Mouse (Mus musculus): ENCODE data around the gene Gstm4.
A peak's percentile ranks its signal among the peaks of the same experiment; 100 is the strongest.

The Gstm4 gene

GRCm38 (mm10) chr3:108044394-108045140 lies at the start of gene Gstm4:
Gene Gstm4 (minus strand): TSS chr3:108044894.
- DNase-seq (ENCODE audit: low spot score in 2 of 2) = peak; percentile 81 to 86

GRCm38 (mm10) chr3:108094146-108094545 lies 49.5 kb upstream of the Gstm4 start:
- no peak for DNase-seq (ENCODE audit: low spot score in 2 of 2)

GRCm38 (mm10) chr3:108093306-108093705 lies 48.6 kb upstream of the Gstm4 start:
- DNase-seq (ENCODE audit: low spot score in 2 of 2) = no peak

- DNase-seq (ENCODE audit: low spot score in 2 of 2) = no peak
Observed at GRCm38 (mm10) chr3:108092536-108093115, 47.9 kb upstream of the Gstm4 start, which contains the start of gene Gnat2. Gene Gnat2 (plus strand): TSS chr3:108092789.

- DNase-seq (ENCODE audit: low spot score in 2 of 2) = no peak
Observed at GRCm38 (mm10) chr3:108092030-108092429, 47.3 kb upstream of the Gstm4 start.

- no peak for DNase-seq (ENCODE audit: low spot score in 2 of 2)
Observed at GRCm38 (mm10) chr3:108090561-108090960, 45.9 kb upstream of the Gstm4 start.

GRCm38 (mm10) chr3:108089916-108090315 lies 45.2 kb upstream of the Gstm4 start:
- DNase-seq (ENCODE audit: low spot score in 2 of 2) = no peak

- no peak for DNase-seq (ENCODE audit: low spot score in 2 of 2)
Observed at GRCm38 (mm10) chr3:108088842-108089380, 44.2 kb upstream of the Gstm4 start.

GRCm38 (mm10) chr3:108087329-108087728 lies 42.6 kb upstream of the Gstm4 start:
- no peak for DNase-seq (ENCODE audit: low spot score in 2 of 2)

GRCm38 (mm10) chr3:108086470-108086979 lies 41.8 kb upstream of the Gstm4 start, which contains the start of gene Ampd2:
Gene Ampd2 (minus strand): TSS chr3:108086651.
- DNase-seq (ENCODE audit: low spot score in 2 of 2) = no peak

GRCm38 (mm10) chr3:108085721-108086469 lies 41.2 kb upstream of the Gstm4 start:
- DNase-seq (ENCODE audit: low spot score in 2 of 2) = no peak

- DNase-seq (ENCODE audit: low spot score in 2 of 2) = peak; percentile 86 to 89
Observed at GRCm38 (mm10) chr3:108085281-108085720, 40.6 kb upstream of the Gstm4 start.

GRCm38 (mm10) chr3:108084767-108085270 lies 40.1 kb upstream of the Gstm4 start:
- peak in 1 of 2 experiments; percentile 18 for DNase-seq (ENCODE audit: low spot score in 2 of 2)

- no peak for DNase-seq (ENCODE audit: low spot score in 2 of 2)
Observed at GRCm38 (mm10) chr3:108083904-108084407, 39.3 kb upstream of the Gstm4 start.

- DNase-seq (ENCODE audit: low spot score in 2 of 2) = no peak
Observed at GRCm38 (mm10) chr3:108083161-108083560, 38.5 kb upstream of the Gstm4 start.

GRCm38 (mm10) chr3:108082251-108082875 lies 37.7 kb upstream of the Gstm4 start:
- DNase-seq (ENCODE audit: low spot score in 2 of 2) = no peak

- no peak for DNase-seq (ENCODE audit: low spot score in 2 of 2)
Observed at GRCm38 (mm10) chr3:108081681-108082080, 37.0 kb upstream of the Gstm4 start.

- DNase-seq (ENCODE audit: low spot score in 2 of 2) = no peak
Observed at GRCm38 (mm10) chr3:108076836-108077235, 32.1 kb upstream of the Gstm4 start.

GRCm38 (mm10) chr3:108072983-108073569 lies 28.4 kb upstream of the Gstm4 start:
- no peak for DNase-seq (ENCODE audit: low spot score in 2 of 2)
